Mouse (Mus musculus) regulatory T cell (primary cell): ENCODE data around the gene Rnf126.
"Not testable (repeated sequence)": the region's sequence is repeated elsewhere in the genome, so short reads cannot be mapped to it uniquely, and the experiment has no call there.

ENCODE experiments used
- in situ Hi-C: fragments of 300-600 bp; cut with MboI, MseI; formaldehyde crosslinking; loops from one replicate; pipeline ENCODE4 v1.15.1; 2025; ENCODE audit warnings: high pct_unique_total_duplicates

The Rnf126 gene

DNA sequence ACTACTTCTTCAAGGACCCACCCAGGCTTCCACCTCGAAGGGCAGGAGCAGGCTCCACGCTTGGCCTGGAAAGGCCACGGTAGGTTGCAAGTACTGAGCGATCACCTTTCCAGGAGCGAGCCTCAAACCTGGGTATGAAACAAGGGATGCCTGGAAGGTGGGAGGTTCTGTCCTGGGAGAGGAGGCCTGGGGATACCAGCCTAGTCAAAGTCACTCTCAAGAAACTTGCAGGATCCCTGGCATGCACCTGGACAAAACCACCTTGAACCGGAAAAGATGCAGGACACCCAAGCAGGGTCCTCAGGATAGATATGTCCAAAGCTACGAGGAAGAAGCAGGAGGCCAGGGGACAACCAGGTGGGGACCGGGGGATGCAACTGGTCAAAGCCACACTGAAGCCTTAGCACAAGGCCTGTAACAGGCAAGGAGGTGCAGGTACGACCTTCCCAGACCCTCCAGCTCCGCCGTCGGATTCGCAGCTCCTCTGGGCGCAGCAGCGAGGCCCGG lies 698 bp downstream of the Rnf126 start:
- in situ Hi-C loops = no loop called here

DNA sequence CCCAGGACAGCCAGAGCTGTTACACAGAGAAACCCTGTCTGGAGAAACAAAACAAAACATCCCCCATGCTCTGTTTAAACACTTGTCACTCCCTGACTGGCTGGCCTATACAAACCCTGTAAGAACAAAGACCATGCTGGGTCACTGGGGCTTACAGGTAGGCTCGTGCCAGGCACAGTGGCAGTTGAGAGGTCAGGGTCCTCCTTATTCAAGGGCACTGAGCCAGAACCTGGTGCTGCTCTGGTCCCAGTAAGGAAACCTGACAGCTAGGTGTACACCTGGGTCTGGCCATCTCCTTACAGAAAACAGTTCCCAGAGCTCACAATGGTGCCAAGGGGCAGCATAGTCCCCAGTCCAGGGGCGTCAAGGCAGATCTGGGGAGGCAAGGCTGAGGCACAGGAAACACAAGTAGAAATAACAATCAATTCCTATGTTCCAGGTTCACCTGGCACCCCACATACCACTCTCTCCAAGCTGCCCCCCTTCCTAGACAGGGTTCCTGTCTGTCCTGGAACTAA lies 1.5 kb downstream of the Rnf126 start:
- in situ Hi-C loops = no loop called here

GRCm38 (mm10) chr10:79764234-79764633 lies 2.5 kb downstream of the Rnf126 start:
- in situ Hi-C loops = no loop called here

DNA sequence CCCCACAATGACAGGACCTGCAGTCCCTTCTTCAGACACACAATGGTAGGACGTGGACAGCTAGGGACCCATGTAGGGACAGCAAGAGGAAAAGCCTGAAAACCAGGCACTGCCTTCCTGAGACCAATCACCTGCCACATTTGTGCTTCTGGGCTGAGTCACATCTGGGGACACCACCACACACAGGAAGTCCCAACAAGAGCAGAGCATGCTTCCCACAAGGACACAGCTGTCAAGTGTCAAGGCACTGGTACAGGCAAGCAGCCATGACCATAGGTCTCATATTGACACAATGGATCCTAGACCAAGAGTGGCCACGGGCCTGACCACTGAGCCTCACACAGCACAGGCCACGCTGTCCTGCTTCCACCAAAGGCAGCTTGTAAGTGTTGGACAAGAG lies 3.9 kb downstream of the Rnf126 start:
- in situ Hi-C loops = no loop called here

DNA sequence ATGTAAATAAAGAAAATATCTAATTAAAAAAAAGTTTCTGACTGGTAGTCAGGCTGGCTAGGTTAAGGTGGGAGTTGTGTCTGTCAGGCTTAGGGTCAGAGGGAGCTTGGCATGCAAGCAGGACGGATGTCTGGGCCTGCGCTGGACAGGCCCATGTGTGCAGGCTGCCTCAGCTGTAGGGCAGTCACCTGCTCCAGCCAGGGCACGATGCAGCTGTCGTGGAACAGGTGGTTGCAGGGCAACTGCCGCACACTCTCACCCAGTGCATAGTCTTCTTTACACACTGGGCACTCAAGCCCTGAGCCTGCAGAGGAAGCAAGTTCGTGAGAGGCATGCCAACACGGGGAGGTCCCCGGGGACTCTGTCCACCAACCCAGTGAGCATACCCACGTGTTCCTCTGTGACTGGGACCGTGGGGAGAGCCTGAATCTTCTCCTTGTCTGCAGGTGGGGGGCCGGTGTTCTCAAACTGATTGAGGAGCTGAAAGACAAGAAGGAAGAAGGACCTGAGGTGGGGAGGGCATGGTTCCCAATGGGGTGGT lies 6.1 kb downstream of the Rnf126 start:
- in situ Hi-C loops = no loop called here

DNA sequence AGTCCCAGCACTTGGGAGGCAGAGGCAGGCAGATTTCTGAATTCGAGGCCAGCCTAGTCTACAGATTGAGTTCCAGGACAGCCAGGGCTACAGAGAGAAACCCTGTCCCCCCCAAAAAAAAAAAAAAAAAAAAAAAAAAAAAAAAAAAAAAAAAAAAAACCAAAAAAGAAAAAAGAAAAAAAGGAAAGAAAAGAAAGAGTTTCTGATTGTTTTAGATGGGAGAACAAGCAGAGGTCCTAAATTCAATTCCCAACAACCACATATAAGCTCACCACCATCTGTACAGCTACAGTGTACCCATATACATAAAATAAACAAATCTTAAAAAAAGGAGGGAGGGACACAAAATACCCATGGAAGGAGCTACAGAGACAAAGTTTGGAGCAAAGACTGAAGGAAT lies 7.1 kb downstream of the Rnf126 start:
- in situ Hi-C loops = not testable (repeated sequence)

GRCm38 (mm10) chr10:79756660-79757059 lies 10.1 kb downstream of the Rnf126 start:
- in situ Hi-C loops = no loop called here

DNA sequence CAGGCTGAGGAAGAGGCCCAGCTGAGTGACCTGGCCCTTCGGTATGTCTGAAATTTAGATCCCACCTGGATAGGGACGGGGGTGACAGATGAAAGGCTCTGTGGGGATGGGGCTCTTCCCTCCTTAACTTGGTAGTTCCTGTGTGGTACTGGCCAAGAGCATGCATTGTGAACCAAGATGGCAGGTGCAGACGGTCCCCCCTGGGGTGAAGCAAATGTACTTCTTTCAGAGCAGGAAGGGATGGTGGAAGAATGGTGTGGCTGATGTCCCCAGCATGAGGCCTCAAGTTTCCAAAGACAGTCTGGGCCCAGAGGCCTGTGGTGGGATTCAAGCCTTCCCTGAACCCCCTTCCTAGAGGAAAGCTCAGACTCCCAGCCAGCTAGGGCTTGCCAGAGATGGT lies 10.9 kb downstream of the Rnf126 start:
- in situ Hi-C loops = no loop called here

- in situ Hi-C loops = no loop called here
These were observed 11.8 kb downstream of the Rnf126 start, which contains the start of gene Fgf22 for GRCm38 (mm10) chr10:79754856-79755516. Gene Fgf22 (plus strand): TSS chr10:79755076.

DNA sequence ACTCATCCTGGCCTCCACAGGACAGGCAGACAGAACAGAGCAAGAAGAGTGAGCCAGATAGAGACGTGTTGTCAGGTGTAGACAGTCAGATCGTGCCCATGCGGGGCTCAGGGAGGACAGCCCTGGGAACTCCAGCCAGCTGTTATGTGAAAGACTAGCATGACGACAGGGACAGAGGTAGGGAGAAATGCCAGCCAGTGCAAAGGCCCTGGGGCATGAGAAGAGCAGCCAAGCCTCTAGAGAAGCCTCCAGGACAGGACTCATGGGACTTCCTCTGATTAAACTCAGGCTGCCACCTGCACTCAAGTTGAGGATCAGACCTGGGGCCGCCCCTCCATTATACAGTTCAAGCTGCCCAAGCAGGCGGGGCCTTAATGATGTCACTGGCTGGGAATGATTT lies 18.3 kb downstream of the Rnf126 start:
- in situ Hi-C loops = no loop called here

DNA sequence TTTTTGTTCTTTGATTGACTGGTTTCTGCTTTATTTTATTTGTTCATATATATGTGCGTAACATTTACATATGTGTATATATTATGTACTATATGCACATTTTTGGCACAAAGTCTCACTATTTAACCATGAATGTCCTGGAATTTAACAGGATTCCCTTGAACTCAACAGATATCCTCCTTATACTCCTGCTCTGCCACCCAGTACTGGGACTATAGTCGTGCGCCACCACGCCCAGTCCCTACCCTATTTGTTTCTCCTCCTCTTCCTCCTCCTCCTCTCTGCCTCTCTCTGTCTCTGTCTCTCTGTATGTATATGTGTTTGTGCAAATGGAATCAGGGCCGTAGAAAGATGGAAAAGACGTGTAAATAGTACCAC lies 20.0 kb downstream of the Rnf126 start:
- in situ Hi-C loops = no loop called here

GRCm38 (mm10) chr10:79745898-79746773 lies 20.6 kb downstream of the Rnf126 start, which contains the start of gene Polrmt:
Gene Polrmt (minus strand): TSS chr10:79746581.
- in situ Hi-C loops = no loop called here

- in situ Hi-C loops = no loop called here
These were observed 21.3 kb downstream of the Rnf126 start for GRCm38 (mm10) chr10:79745411-79745810.

DNA sequence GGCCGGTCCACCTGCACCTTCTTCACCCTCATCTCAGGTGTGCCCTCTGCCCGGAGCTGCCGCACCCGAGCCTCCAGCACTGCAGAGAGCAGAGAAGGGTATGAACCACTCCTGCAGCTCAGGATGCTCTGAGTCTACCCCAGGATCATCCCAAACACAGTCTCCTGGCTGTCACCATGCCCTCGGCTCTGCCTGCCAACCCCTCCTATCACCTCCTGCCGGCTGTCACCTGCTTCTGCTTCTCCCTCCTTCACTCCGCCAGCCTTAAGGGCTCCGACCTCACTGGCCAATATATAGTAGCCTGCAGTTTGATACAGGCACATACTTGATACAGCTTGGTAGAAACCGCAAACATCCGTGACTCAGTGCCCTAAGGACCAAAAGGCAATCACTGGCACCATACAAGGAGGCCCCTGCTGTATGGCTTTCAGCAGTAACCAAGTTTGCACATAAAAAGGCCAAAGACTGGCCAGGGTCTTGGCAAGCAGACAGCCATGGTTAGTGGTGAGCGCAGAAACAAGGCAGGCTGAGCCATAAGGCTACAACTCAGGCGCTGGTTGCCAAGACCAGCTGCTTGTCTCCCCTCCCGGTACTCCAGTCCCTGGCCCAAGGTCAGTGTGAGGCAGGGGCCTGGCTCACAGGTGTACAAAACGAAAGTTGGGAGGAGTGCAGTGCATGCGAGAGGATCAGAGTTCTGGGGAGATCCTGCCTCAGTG lies 22.9 kb downstream of the Rnf126 start:
- in situ Hi-C loops = no loop called here

DNA sequence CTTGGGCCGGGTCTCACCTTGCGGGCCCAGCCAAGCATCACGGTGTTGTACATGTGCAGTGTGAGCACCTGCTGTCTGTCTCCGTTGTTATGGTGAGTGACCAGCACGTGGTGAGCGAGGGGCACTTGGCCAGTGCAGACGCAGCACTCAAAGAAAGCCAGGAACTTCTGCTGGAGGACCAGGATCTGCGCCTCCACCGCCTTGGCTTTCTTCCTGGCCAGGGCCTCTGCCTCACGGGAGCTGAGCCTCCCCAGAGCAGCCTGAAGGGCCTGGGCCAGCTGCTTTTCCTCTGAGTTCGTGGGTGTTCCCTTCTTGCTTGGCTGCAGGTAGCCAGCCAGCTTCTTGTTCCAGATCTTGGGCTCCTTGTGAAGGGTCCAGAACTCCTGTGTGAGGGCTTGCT lies 23.6 kb downstream of the Rnf126 start:
- in situ Hi-C loops = no loop called here

- in situ Hi-C loops = no loop called here
These were observed 25.9 kb downstream of the Rnf126 start for GRCm38 (mm10) chr10:79740863-79741262.

DNA sequence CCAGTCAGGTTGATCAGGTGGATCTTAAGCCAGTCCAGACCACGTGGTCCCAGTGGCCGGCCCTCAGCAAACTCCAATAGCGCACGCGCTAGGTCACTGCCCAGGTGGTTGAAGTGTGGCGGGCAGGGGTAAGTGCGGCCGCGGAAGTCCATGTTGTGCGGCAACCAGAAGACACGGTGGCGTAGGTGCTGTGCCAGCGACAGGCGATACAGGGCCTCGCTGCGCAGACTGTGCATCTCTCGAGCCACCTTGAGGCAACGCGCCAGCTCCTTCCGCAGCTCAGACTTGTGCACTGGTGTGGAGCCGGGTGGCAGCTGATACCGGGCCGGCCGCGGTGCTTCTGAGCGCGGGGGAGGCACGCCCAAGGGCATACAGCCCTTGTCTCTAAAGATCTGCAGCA lies 27.5 kb downstream of the Rnf126 start:
- in situ Hi-C loops = no loop called here

DNA sequence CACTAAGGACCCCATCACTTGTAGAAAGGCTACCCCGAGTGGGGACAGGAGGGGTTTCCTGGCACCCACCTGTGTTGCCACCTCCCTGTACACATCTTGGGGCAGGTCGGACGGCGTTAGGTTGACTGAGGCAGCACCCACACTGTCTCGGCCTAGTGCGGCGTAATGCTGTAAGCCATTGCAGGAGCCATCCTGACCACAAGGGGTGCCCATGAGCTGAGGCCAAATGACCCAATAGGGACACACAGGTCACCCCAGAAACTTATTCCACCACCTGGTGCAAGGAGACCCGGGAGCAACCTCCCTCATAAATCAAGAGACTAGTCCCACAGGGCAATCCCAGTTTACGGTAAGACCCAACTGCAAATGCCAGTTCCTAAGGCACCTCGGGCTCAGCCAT lies 28.5 kb downstream of the Rnf126 start:
- in situ Hi-C loops = no loop called here

DNA sequence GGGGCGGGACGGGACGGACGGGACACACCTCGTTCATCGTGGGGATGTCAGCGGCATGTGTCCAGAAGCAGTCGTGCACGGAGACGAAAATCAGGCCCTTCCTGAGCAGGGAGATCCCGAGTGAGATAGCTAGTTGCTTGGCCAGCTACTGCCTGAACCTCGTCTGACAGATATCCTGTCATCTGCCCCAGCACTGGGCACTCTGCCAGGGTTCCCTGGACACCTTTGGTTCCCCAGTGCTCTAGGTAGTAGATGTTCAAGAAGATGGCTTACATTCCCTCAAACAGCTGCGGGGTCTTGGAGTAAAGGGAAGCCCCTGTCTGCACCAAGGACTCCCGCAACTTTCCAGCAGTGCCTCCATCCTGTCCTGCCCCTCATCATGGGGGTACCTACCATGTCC lies 30.0 kb downstream of the Rnf126 start:
- in situ Hi-C loops = no loop called here

GRCm38 (mm10) chr10:79735361-79735760 lies 31.4 kb downstream of the Rnf126 start:
- in situ Hi-C loops = no loop called here

GRCm38 (mm10) chr10:79733847-79734246 lies 32.9 kb downstream of the Rnf126 start:
- in situ Hi-C loops = no loop called here

- in situ Hi-C loops = no loop called here
These were observed 34.3 kb downstream of the Rnf126 start for GRCm38 (mm10) chr10:79732500-79732899.
